In genomic region chr8:84775105-84775591, GRCm38 (mm10) we compare ENCODE assay signal across 8 mouse cellular contexts. TPM values are rescaled to one million over a fixed set of nuclear protein-coding genes. Genes with fewer than 3 reads are reported as not detected.
DNase-seq lines count a peak whose midpoint lies in the region; ATAC-seq and TF ChIP-seq lines count a peak whose summit lies in the region.
"Had no signal": no experiment of that assay in that cellular context is flagged by ENCODE, and none has a peak within 500 bp of the region (broad histone marks: within the 10 kb centered on the region; RNA-seq: fewer than 3 reads in every experiment).

No protein-coding gene starts in this region.

- ATAC-seq in lung, embryonic 15.5 days (ENCODE audit: borderline replicate concordance, extremely low read depth, low FRiP score, low TSS enrichment) = 0 out of 2 replicates have a peak, but pooled peaks have one; percentile 13
- no peak for ATAC-seq in heart, embryonic 14.5 days (ENCODE audit: insufficient number of reproducible peaks, insufficient read depth, low FRiP score, low read depth)
- ATAC-seq in megakaryocyte-erythroid progenitor cell, adult 5-6 weeks (replicated peaks; ENCODE audit: low FRiP score, low TSS enrichment, poor library complexity, severe bottlenecking) = peak; percentile 58
- no peak for ATAC-seq in liver, embryonic 11.5 days (replicated peaks; ENCODE audit: low FRiP score)

- H3K4me3 ChIP-seq in lung, embryonic 15.5 days = peak overlapping the region; percentile 8; the same call in 1 of the 2 replicates
- H3K4me3 ChIP-seq in embryonic fibroblast, embryonic 13.5 days (ENCODE audit: insufficient read depth, low read length) = no peak overlapping the region
- peak overlapping the region in 1 of 2 experiments; percentile 3; a peak in 1 of 4 replicates for H3K4me3 ChIP-seq in heart, embryonic 14.5 days (ENCODE audit: control insufficient read depth in 1 of 2, insufficient read depth in 1 of 2, low read depth in 1 of 2, low read length in 2 of 2)
- no peak overlapping the region for H3K4me3 ChIP-seq in liver, embryonic 11.5 days (ENCODE audit: low read depth, low read length)
- H3K4me3 ChIP-seq: liver, embryonic 13.5 days had no signal

- H3K9me3 ChIP-seq in lung, embryonic 15.5 days = no peaks in the 10 kb centered on the region
- no peaks in the 10 kb centered on the region for H3K9me3 ChIP-seq in heart, embryonic 14.5 days (ENCODE audit: control insufficient read depth, low read length)
- no peaks in the 10 kb centered on the region for H3K9me3 ChIP-seq in liver, embryonic 11.5 days (ENCODE audit: control insufficient read depth, low read length)
- H3K9me3 ChIP-seq: liver, embryonic 13.5 days had no signal

- DNase-seq in lung, postnatal 36 days = no peak
- peak; percentile 47 for DNase-seq in testis, postnatal 10 days (ENCODE audit: low spot score)
- DNase-seq in liver, embryonic 11.5 days (ENCODE audit: low spot score) = no peak
- DNase-seq: liver, embryonic 13.5 days had no signal

- H3K4me2 ChIP-seq in lung, embryonic 15.5 days = peak overlapping the region; percentile 56
- H3K4me2 ChIP-seq in heart, embryonic 14.5 days (ENCODE audit: low read length) = peak overlapping the region; percentile 64
- H3K4me2 ChIP-seq in liver, embryonic 11.5 days = no peak overlapping the region
- H3K4me2 ChIP-seq: liver, embryonic 13.5 days had no signal

- 15% methylated on average over 13 of the region's 13 CpGs for WGBS in lung, embryonic 15.5 days
- 15% methylated on average over 13 of the region's 13 CpGs for WGBS in heart, embryonic 14.5 days
- WGBS in liver, embryonic 11.5 days = 7% methylated on average over 13 of the region's 13 CpGs

- H3K9ac ChIP-seq in lung, embryonic 15.5 days = peak overlapping the region; percentile 10
- H3K9ac ChIP-seq in heart, embryonic 14.5 days (ENCODE audit: low read length) = peak overlapping the region; percentile 52; the same call in 1 of the 2 replicates
- H3K9ac ChIP-seq in liver, embryonic 11.5 days (ENCODE audit: low read depth, low read length) = no peak overlapping the region
- H3K9ac ChIP-seq: liver, embryonic 13.5 days had no signal

- H3K27me3 ChIP-seq in lung, embryonic 15.5 days = peaks cover 25% of the 10 kb centered on the region
- H3K27me3 ChIP-seq in heart, embryonic 14.5 days (ENCODE audit: control insufficient read depth, insufficient read depth, low read length) = peaks cover 80% of the 10 kb centered on the region
- peaks cover 99% of the 10 kb centered on the region for H3K27me3 ChIP-seq in liver, embryonic 11.5 days (replicated peaks; ENCODE audit: control insufficient read depth, insufficient read depth, low read length)

- TF ChIP-seq POLR2A in embryonic fibroblast, embryonic 13.5 days (IDR thresholded peaks at IDR 0.05; ENCODE audit: low read depth, low read length) = peak; percentile 29

- H3K27ac ChIP-seq in lung, embryonic 15.5 days = peak overlapping the region; percentile 93
- peak overlapping the region; percentile 82 for H3K27ac ChIP-seq in embryonic fibroblast, embryonic 13.5 days (ENCODE audit: insufficient read depth, low read length)
- H3K27ac ChIP-seq in heart, embryonic 14.5 days (replicated peaks in 1 of 2; ENCODE audit: control insufficient read depth in 1 of 2, insufficient read depth in 1 of 2, low read depth in 2 of 2, low read length in 2 of 2) = peak overlapping the region; percentile 69 to 81
- H3K27ac ChIP-seq in liver, embryonic 11.5 days (ENCODE audit: low read depth, low read length) = no peak overlapping the region
- H3K27ac ChIP-seq: liver, embryonic 13.5 days had no signal

- no peaks in the 10 kb centered on the region for H3K36me3 ChIP-seq in lung, embryonic 15.5 days
- H3K36me3 ChIP-seq in heart, embryonic 14.5 days (ENCODE audit: control insufficient read depth, insufficient read depth, low read length) = no peaks in the 10 kb centered on the region
- no peaks in the 10 kb centered on the region for H3K36me3 ChIP-seq in liver, embryonic 11.5 days (ENCODE audit: control insufficient read depth, insufficient read depth, low read length)
- H3K36me3 ChIP-seq: liver, embryonic 13.5 days had no signal

- TF ChIP-seq CTCF in embryonic fibroblast, embryonic 13.5 days (IDR thresholded peaks at IDR 0.05; ENCODE audit: borderline replicate concordance, insufficient read depth, low read length) = no peak

- H3K4me1 ChIP-seq in lung, embryonic 15.5 days = peaks cover 86% of the 10 kb centered on the region
- H3K4me1 ChIP-seq in embryonic fibroblast, embryonic 13.5 days (ENCODE audit: control insufficient read depth, insufficient read depth, low read length) = peaks cover 20% of the 10 kb centered on the region
- peaks cover 20 to 44% of the 10 kb centered on the region in 2 experiments; a peak in 3 of 4 replicates for H3K4me1 ChIP-seq in heart, embryonic 14.5 days (ENCODE audit: control insufficient read depth in 2 of 2, insufficient read depth in 2 of 2, low read length in 2 of 2)
- H3K4me1 ChIP-seq in liver, embryonic 11.5 days (replicated peaks; ENCODE audit: control insufficient read depth, insufficient read depth, low read length) = peaks cover 6% of the 10 kb centered on the region; the same call in 1 of the 2 replicates

RNA-seq across cellular contexts. Expression of gene Nfix, which starts 25.0 kb away (rescaled TPM):
- polyA plus RNA-seq in lung, embryonic 15.5 days (2015; fragmentation: Nextera tagmentation; extraction: Ambion mirVana) = 39.2 and 42.7 TPM in 2 replicates
- polyA plus RNA-seq in embryonic fibroblast, embryonic 13.5 days (2011; ENCODE audit: insufficient read length, low read depth, missing spikeins) = 173 and 236 TPM in 2 replicates
- 16.3 and 16.8 TPM in 2 replicates for polyA plus RNA-seq in heart, embryonic 14.5 days (2014; fragmentation: Nextera tagmentation; extraction: Ambion mirVana)
- 73.4 and 79.7 TPM in 2 replicates for total RNA-seq in megakaryocyte-erythroid progenitor cell, adult 5-6 weeks (2014; fragmentation: Nextera tagmentation)
- total RNA-seq in megakaryocyte-erythroid progenitor cell, adult 5-6 weeks (2017) = 13.3 and 26.0 TPM in 2 replicates
- polyA plus RNA-seq in liver, embryonic 11.5 days (2014; fragmentation: Nextera tagmentation; extraction: Ambion mirVana) = 5.0 and 7.1 TPM in 2 replicates

RNA-seq across cellular contexts. Expression of gene Dand5, which starts 47.5 kb away (rescaled TPM):
- polyA plus RNA-seq in lung, embryonic 15.5 days (2015; fragmentation: Nextera tagmentation; extraction: Ambion mirVana) = 6.0 and 6.3 TPM in 2 replicates
- polyA plus RNA-seq in embryonic fibroblast, embryonic 13.5 days (2011; ENCODE audit: insufficient read length, low read depth, missing spikeins) = 2.0 and 2.3 TPM in 2 replicates
- polyA plus RNA-seq in heart, embryonic 14.5 days (2014; fragmentation: Nextera tagmentation; extraction: Ambion mirVana) = 5.9 and 6.6 TPM in 2 replicates
- total RNA-seq in megakaryocyte-erythroid progenitor cell, adult 5-6 weeks (2014; fragmentation: Nextera tagmentation) = 4.7 TPM in 2 replicates
- total RNA-seq in megakaryocyte-erythroid progenitor cell, adult 5-6 weeks (2017) = 3.5 and 3.7 TPM in 2 replicates
- 4.5 and 4.9 TPM in 2 replicates for polyA plus RNA-seq in liver, embryonic 11.5 days (2014; fragmentation: Nextera tagmentation; extraction: Ambion mirVana)

RNA-seq across cellular contexts. Expression of gene G430095P16Rik, which starts 52.3 kb away (rescaled TPM):
- 3.4 and 4.4 TPM in 2 replicates for polyA plus RNA-seq in lung, embryonic 15.5 days (2015; fragmentation: Nextera tagmentation; extraction: Ambion mirVana)
- 0.74 TPM in 1 of 2 replicates, not detected in the other for polyA plus RNA-seq in embryonic fibroblast, embryonic 13.5 days (2011; ENCODE audit: insufficient read length, low read depth, missing spikeins)
- 5.2 and 5.9 TPM in 2 replicates for polyA plus RNA-seq in heart, embryonic 14.5 days (2014; fragmentation: Nextera tagmentation; extraction: Ambion mirVana)
- 25.7 and 28.1 TPM in 2 replicates for total RNA-seq in megakaryocyte-erythroid progenitor cell, adult 5-6 weeks (2014; fragmentation: Nextera tagmentation)
- total RNA-seq in megakaryocyte-erythroid progenitor cell, adult 5-6 weeks (2017) = 8.2 and 11.4 TPM in 2 replicates
- polyA plus RNA-seq in liver, embryonic 11.5 days (2014; fragmentation: Nextera tagmentation; extraction: Ambion mirVana) = 11.8 and 12.3 TPM in 2 replicates

RNA-seq across cellular contexts. Expression of gene Gadd45gip1, which starts 56.2 kb away (rescaled TPM):
- polyA plus RNA-seq in lung, embryonic 15.5 days (2015; fragmentation: Nextera tagmentation; extraction: Ambion mirVana) = 43.4 and 47.0 TPM in 2 replicates
- polyA plus RNA-seq in embryonic fibroblast, embryonic 13.5 days (2011; ENCODE audit: insufficient read length, low read depth, missing spikeins) = 11.7 and 12.6 TPM in 2 replicates
- polyA plus RNA-seq in heart, embryonic 14.5 days (2014; fragmentation: Nextera tagmentation; extraction: Ambion mirVana) = 49.9 and 53.0 TPM in 2 replicates
- 28.3 and 31.1 TPM in 2 replicates for total RNA-seq in megakaryocyte-erythroid progenitor cell, adult 5-6 weeks (2014; fragmentation: Nextera tagmentation)
- total RNA-seq in megakaryocyte-erythroid progenitor cell, adult 5-6 weeks (2017) = 53.1 and 61.8 TPM in 2 replicates
- 87.8 and 90.6 TPM in 2 replicates for polyA plus RNA-seq in liver, embryonic 11.5 days (2014; fragmentation: Nextera tagmentation; extraction: Ambion mirVana)

Comparison
In these comparisons a context has a peak if more than half of its experiments do, and no peak if none do; other contexts are left out.
1. ATAC-seq: peak in lung, embryonic 15.5 days (single experiment) and megakaryocyte-erythroid progenitor cell, adult 5-6 weeks (single experiment); none in heart, embryonic 14.5 days (single experiment) and liver, embryonic 11.5 days (single experiment).